Mouse (Mus musculus): ENCODE measurements around the gene Tbxas1. TPM values are rescaled to one million over a fixed set of nuclear protein-coding genes. Genes with fewer than 3 reads are reported as not detected.

Gene Tbxas1
- total and polyA plus RNA-seq, 3 experiments, result not detected

- no peak overlapping the region for H3K27ac ChIP-seq (ENCODE audit: insufficient read depth, low read depth)
- H3K4me3 ChIP-seq (replicated peaks in 1 of 3; ENCODE audit: low read depth in 2 of 3, low read length in 2 of 3, poor library complexity in 1 of 3), result no peak overlapping the region
- no peak for DNase-seq (ENCODE audit: extremely low read depth)
- no peaks in the 10 kb centered on the region for H3K79me2 ChIP-seq (replicated peaks; ENCODE audit: control insufficient read depth, extremely low read depth, insufficient read depth, poor library complexity, severe bottlenecking)
- H3K9ac ChIP-seq (ENCODE audit: insufficient read depth, low read depth), result no peak overlapping the region
- dilution Hi-C loops (cut with MboI; ENCODE audit: extremely low pct_ligation_motif_present, extremely low pct_unique_long_range_greater_than_20kb, low sequenced_read_pairs), result no loop called here
- H3K9me3 ChIP-seq (replicated peaks; ENCODE audit: low read length), result no peaks in the 10 kb centered on the region
- no peak for TF ChIP-seq ZNF384 (IDR thresholded peaks at IDR 0.05; ENCODE audit: low read depth, low read length)
- no peak for TF ChIP-seq MAZ (IDR thresholded peaks at IDR 0.05; ENCODE audit: low read depth, low read length)
- no peak for TF ChIP-seq SIN3A (IDR thresholded peaks at IDR 0.05; ENCODE audit: low read length)
- no peak for TF ChIP-seq MEF2A (IDR thresholded peaks at IDR 0.05; ENCODE audit: borderline replicate concordance, low read depth, low read length)
- no peak for TF ChIP-seq E2F4 (IDR thresholded peaks at IDR 0.05; ENCODE audit: insufficient replicate concordance, low read depth, low read length)
- TF ChIP-seq HCFC1 (IDR thresholded peaks at IDR 0.05; ENCODE audit: low read depth, low read length), result no peak
- H3K4me2 ChIP-seq (ENCODE audit: insufficient read depth, low read depth, poor library complexity, severe bottlenecking), result no peak overlapping the region
- H3K27me3 ChIP-seq (replicated peaks), result no peaks in the 10 kb centered on the region
- in situ Hi-C loops (cut with MboI; ENCODE audit: low pct_ligation_motif_present, low pct_unique_long_range_greater_than_20kb, low sequenced_read_pairs), result no loop called here
- peaks cover 6 to 16% of the 10 kb centered on the region in 2 experiments; a peak in 3 of 4 replicates for H3K4me1 ChIP-seq (ENCODE audit: control insufficient read depth in 1 of 2, insufficient read depth in 2 of 2)
- H3K36me3 ChIP-seq (replicated peaks in 1 of 2; ENCODE audit: control insufficient read depth in 1 of 2, insufficient read depth in 1 of 2, low read length in 1 of 2), result no peaks in the 10 kb centered on the region
Observed at GRCm38 (mm10) chr6:38982071-38982470, 106.9 kb downstream of the Tbxas1 start.

- no peaks in the 10 kb centered on the region for H3K36me3 ChIP-seq (replicated peaks in 1 of 2; ENCODE audit: control insufficient read depth in 1 of 2, insufficient read depth in 1 of 2, low read length in 1 of 2)
- no peak for DNase-seq (ENCODE audit: extremely low read depth)
- no peaks in the 10 kb centered on the region for H3K79me2 ChIP-seq (replicated peaks; ENCODE audit: control insufficient read depth, extremely low read depth, insufficient read depth, poor library complexity, severe bottlenecking)
- dilution Hi-C loops (cut with MboI; ENCODE audit: extremely low pct_ligation_motif_present, extremely low pct_unique_long_range_greater_than_20kb, low sequenced_read_pairs) (no loop called here), in situ Hi-C loops (cut with MboI; ENCODE audit: low pct_ligation_motif_present, low pct_unique_long_range_greater_than_20kb, low sequenced_read_pairs) (no loop called here)
- H3K9me3 ChIP-seq (replicated peaks; ENCODE audit: low read length), result no peaks in the 10 kb centered on the region
- H3K9ac ChIP-seq (ENCODE audit: insufficient read depth, low read depth), result no peak overlapping the region
- peaks cover 4 to 19% of the 10 kb centered on the region in 2 experiments; a peak in 3 of 4 replicates for H3K4me1 ChIP-seq (ENCODE audit: control insufficient read depth in 1 of 2, insufficient read depth in 2 of 2)
- H3K4me2 ChIP-seq (ENCODE audit: insufficient read depth, low read depth, poor library complexity, severe bottlenecking), result no peak overlapping the region
- no peak overlapping the region for H3K27ac ChIP-seq (ENCODE audit: insufficient read depth, low read depth)
- TF ChIP-seq SMC3 (IDR thresholded peaks at IDR 0.05; ENCODE audit: low read depth, low read length) (no peak), PAX5 (IDR thresholded peaks at IDR 0.05; ENCODE audit: low read length) (no peak)
- H3K27me3 ChIP-seq (replicated peaks), result no peaks in the 10 kb centered on the region
- H3K4me3 ChIP-seq (replicated peaks in 1 of 3; ENCODE audit: low read depth in 2 of 3, low read length in 2 of 3, poor library complexity in 1 of 3), result no peak overlapping the region
Observed at GRCm38 (mm10) chr6:38982656-38983055, 107.5 kb downstream of the Tbxas1 start.

DNA sequence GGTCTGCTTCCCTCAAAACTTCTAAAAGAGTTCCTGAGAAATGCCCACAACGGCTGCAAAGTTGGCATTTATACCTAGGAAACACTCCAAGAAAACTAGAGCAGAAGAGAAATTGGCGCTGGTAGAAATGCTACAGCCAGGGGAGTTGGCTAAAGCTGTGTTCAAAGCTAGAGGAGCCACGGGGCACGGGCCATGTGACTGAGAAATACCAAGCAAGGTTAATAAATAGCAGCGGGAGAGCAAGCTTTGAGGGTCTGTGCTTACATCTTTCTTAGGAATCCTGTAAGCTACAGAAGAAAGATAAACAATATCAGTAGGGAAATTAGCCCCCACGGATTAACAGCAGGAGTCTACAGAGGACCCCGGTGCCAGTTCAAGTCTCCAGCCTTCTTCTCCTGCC, 107.9 kb downstream of the Tbxas1 start:
- Histone ChIP-seq H3K27ac (ENCODE audit: insufficient read depth, low read depth) (no peak overlapping the region), H3K9ac (ENCODE audit: insufficient read depth, low read depth) (no peak overlapping the region), H3K9me3 (replicated peaks; ENCODE audit: low read length) (no peaks in the 10 kb centered on the region), H3K4me3 (replicated peaks in 1 of 3; ENCODE audit: low read depth in 2 of 3, low read length in 2 of 3, poor library complexity in 1 of 3) (no peak overlapping the region), H3K4me1 (ENCODE audit: control insufficient read depth in 1 of 2, insufficient read depth in 2 of 2) (peaks cover 4 to 19% of the 10 kb centered on the region in 2 experiments; a peak in 2 of 4 replicates), H3K4me2 (ENCODE audit: insufficient read depth, low read depth, poor library complexity, severe bottlenecking) (no peak overlapping the region), H3K27me3 (replicated peaks) (no peaks in the 10 kb centered on the region), H3K79me2 (replicated peaks; ENCODE audit: control insufficient read depth, extremely low read depth, insufficient read depth, poor library complexity, severe bottlenecking) (no peaks in the 10 kb centered on the region), H3K36me3 (replicated peaks in 1 of 2; ENCODE audit: control insufficient read depth in 1 of 2, insufficient read depth in 1 of 2, low read length in 1 of 2) (no peaks in the 10 kb centered on the region)
- no peak for TF ChIP-seq SIN3A (IDR thresholded peaks at IDR 0.05; ENCODE audit: low read length)
- TF ChIP-seq USF1 (IDR thresholded peaks at IDR 0.05; ENCODE audit: low read depth, low read length), result no peak
- TF ChIP-seq HCFC1 (IDR thresholded peaks at IDR 0.05; ENCODE audit: low read depth, low read length), result no peak
- TF ChIP-seq MYC (IDR thresholded peaks at IDR 0.05; ENCODE audit: low read depth, low read length), result no peak
- TF ChIP-seq ZMIZ1 (IDR thresholded peaks at IDR 0.05; ENCODE audit: low read depth, low read length), result no peak
- TF ChIP-seq CHD1 (IDR thresholded peaks at IDR 0.05; ENCODE audit: low read depth, low read length), result no peak
- TF ChIP-seq MEF2A (IDR thresholded peaks at IDR 0.05; ENCODE audit: borderline replicate concordance, low read depth, low read length), result no peak
- TF ChIP-seq RAD21 (IDR thresholded peaks at IDR 0.05; ENCODE audit: low read depth, low read length), result no peak
- TF ChIP-seq CTCF (conservative IDR thresholded peaks at IDR 0.05 in 1 of 2, IDR thresholded peaks at IDR 0.05 in 1 of 2; ENCODE audit: low read depth in 2 of 2, low read length in 2 of 2), result no peak
- TF ChIP-seq TCF12 (IDR thresholded peaks at IDR 0.05; ENCODE audit: low read depth, low read length), result no peak
- TF ChIP-seq PAX5 (IDR thresholded peaks at IDR 0.05; ENCODE audit: low read length), result no peak
- TF ChIP-seq MAX (IDR thresholded peaks at IDR 0.05; ENCODE audit: low read length), result no peak
- no peak for TF ChIP-seq ELF1 (IDR thresholded peaks at IDR 0.05; ENCODE audit: low read depth, low read length)
- TF ChIP-seq CHD2 (IDR thresholded peaks at IDR 0.05; ENCODE audit: low read length), result no peak
- no peak for TF ChIP-seq MXI1 (IDR thresholded peaks at IDR 0.05; ENCODE audit: low read depth, low read length)
- in situ Hi-C loops (cut with MboI; ENCODE audit: low pct_ligation_motif_present, low pct_unique_long_range_greater_than_20kb, low sequenced_read_pairs), result no loop called here
- dilution Hi-C loops (cut with MboI; ENCODE audit: extremely low pct_ligation_motif_present, extremely low pct_unique_long_range_greater_than_20kb, low sequenced_read_pairs), result no loop called here
- DNase-seq (ENCODE audit: extremely low read depth), result no peak

Data from CH12.LX (cell line).